Comparison of ENCODE assay signal across 8 mouse cellular contexts in genomic region chr16:17132906-17133200, GRCm38 (mm10). TPM values are rescaled to one million over a fixed set of nuclear protein-coding genes. Genes with fewer than 3 reads are reported as not detected.
DNase-seq lines count a peak whose midpoint lies in the region; ATAC-seq and TF ChIP-seq lines count a peak whose summit lies in the region.

No protein-coding gene starts in this region.

- in situ Hi-C loops in CH12.LX (cut with MboI; ENCODE audit: low pct_ligation_motif_present, low pct_unique_long_range_greater_than_20kb, low sequenced_read_pairs): loop anchor here (5.0 kb wide), 2 partner anchors 69 to 149 kb away; partner anchors contain the start of gene Ube2l3

- H3K27ac ChIP-seq in heart, embryonic 11.5 days (ENCODE audit: low read depth, low read length): peak overlapping the region; percentile 46; the same call in 1 of the 2 replicates
- no peak overlapping the region for H3K27ac ChIP-seq in CH12.LX (ENCODE audit: insufficient read depth, low read depth)
- no peak overlapping the region for H3K27ac ChIP-seq in forebrain, embryonic 14.5 days (ENCODE audit: low read depth, low read length)
- no peak overlapping the region for H3K27ac ChIP-seq in liver, embryonic 16.5 days (ENCODE audit: low read length)

- H3K36me3 ChIP-seq in heart, embryonic 11.5 days (ENCODE audit: control insufficient read depth, insufficient read depth, low read length): no peaks in the 10 kb centered on the region
- peaks cover 0 to 14% of the 10 kb centered on the region in 2 experiments for H3K36me3 ChIP-seq in CH12.LX (replicated peaks in 1 of 2; ENCODE audit: control insufficient read depth in 1 of 2, insufficient read depth in 1 of 2, low read length in 1 of 2)
- 0 out of 2 replicates have a peak, but pooled peaks cover 2% of the 10 kb centered on the region for H3K36me3 ChIP-seq in forebrain, embryonic 14.5 days (ENCODE audit: control insufficient read depth, insufficient read depth, low read length)
- no peaks in the 10 kb centered on the region for H3K36me3 ChIP-seq in liver, embryonic 16.5 days (ENCODE audit: control insufficient read depth, insufficient read depth)

- DNase-seq in heart, adult 11 months: no peak
- DNase-seq in CH12.LX (ENCODE audit: extremely low read depth): no peak
- peak; percentile 11 for DNase-seq in forebrain, embryonic 14.5 days (ENCODE audit: low spot score)
- DNase-seq in natural killer cell, adult 2 months (ENCODE audit: low spot score in 2 of 2): no peak

- H3K9ac ChIP-seq in heart, embryonic 11.5 days (ENCODE audit: low read depth, low read length): peak overlapping the region; percentile 65
- peak overlapping the region; percentile 61 for H3K9ac ChIP-seq in CH12.LX (ENCODE audit: insufficient read depth, low read depth)
- H3K9ac ChIP-seq in forebrain, embryonic 14.5 days (ENCODE audit: low read length): peak overlapping the region; percentile 44
- peak overlapping the region; percentile 66 for H3K9ac ChIP-seq in liver, embryonic 16.5 days (ENCODE audit: low read depth, low read length)

- no peaks in the 10 kb centered on the region for H3K27me3 ChIP-seq in heart, embryonic 11.5 days (ENCODE audit: control insufficient read depth, insufficient read depth, low read length)
- no peaks in the 10 kb centered on the region for H3K27me3 ChIP-seq in CH12.LX (replicated peaks)
- no peaks in the 10 kb centered on the region for H3K27me3 ChIP-seq in forebrain, embryonic 14.5 days (replicated peaks; ENCODE audit: control insufficient read depth, insufficient read depth, low read length)
- H3K27me3 ChIP-seq in liver, embryonic 16.5 days (ENCODE audit: control insufficient read depth, insufficient read depth, low read depth, low read length): no peaks in the 10 kb centered on the region

- H3K79me2 ChIP-seq in CH12.LX (replicated peaks; ENCODE audit: control insufficient read depth, extremely low read depth, insufficient read depth, poor library complexity, severe bottlenecking): no peaks in the 10 kb centered on the region; the same call in 1 of the 2 replicates

- peaks cover 16% of the 10 kb centered on the region for H3K4me1 ChIP-seq in heart, embryonic 11.5 days (ENCODE audit: control insufficient read depth, insufficient read depth, low read length)
- peaks cover 10 to 26% of the 10 kb centered on the region in 2 experiments for H3K4me1 ChIP-seq in CH12.LX (ENCODE audit: control insufficient read depth in 1 of 2, insufficient read depth in 2 of 2)
- H3K4me1 ChIP-seq in forebrain, embryonic 14.5 days (ENCODE audit: control insufficient read depth, insufficient read depth, low read length): peaks cover 11% of the 10 kb centered on the region
- peaks cover 9% of the 10 kb centered on the region for H3K4me1 ChIP-seq in liver, embryonic 16.5 days (ENCODE audit: control insufficient read depth, low read depth, low read length)

- dilution Hi-C loops in CH12.LX (cut with MboI; ENCODE audit: extremely low pct_ligation_motif_present, extremely low pct_unique_long_range_greater_than_20kb, low sequenced_read_pairs): no loop called here

- peak overlapping the region; percentile 95 for H3K4me2 ChIP-seq in heart, embryonic 11.5 days
- H3K4me2 ChIP-seq in CH12.LX (ENCODE audit: insufficient read depth, low read depth, poor library complexity, severe bottlenecking): peak overlapping the region; percentile 82
- peak overlapping the region; percentile 96 for H3K4me2 ChIP-seq in forebrain, embryonic 14.5 days (ENCODE audit: low read length)
- H3K4me2 ChIP-seq in liver, embryonic 16.5 days (ENCODE audit: low read depth, low read length): peak overlapping the region; percentile 100

- TF ChIP-seq RAD21 in CH12.LX (IDR thresholded peaks at IDR 0.05; ENCODE audit: low read depth, low read length): no peak

- no peak for TF ChIP-seq POLR2A in CH12.LX (IDR thresholded peaks at IDR 0.05; ENCODE audit: low read depth, low read length)

- no peaks in the 10 kb centered on the region for H3K9me3 ChIP-seq in heart, embryonic 11.5 days (replicated peaks; ENCODE audit: control insufficient read depth, low read length)
- no peaks in the 10 kb centered on the region for H3K9me3 ChIP-seq in CH12.LX (replicated peaks; ENCODE audit: low read length)
- no peaks in the 10 kb centered on the region for H3K9me3 ChIP-seq in forebrain, embryonic 14.5 days (replicated peaks; ENCODE audit: control insufficient read depth, low read length)
- H3K9me3 ChIP-seq in liver, embryonic 16.5 days (replicated peaks; ENCODE audit: control insufficient read depth, low read length): no peaks in the 10 kb centered on the region

- no peak for ATAC-seq in heart, embryonic 11.5 days (replicated peaks; ENCODE audit: insufficient number of reproducible peaks, low FRiP score, low TSS enrichment)
- 0 out of 2 replicates have a peak, but pooled peaks have one; percentile 16 for ATAC-seq in forebrain, embryonic 14.5 days
- ATAC-seq in liver, embryonic 16.5 days (ENCODE audit: low read depth): no peak
- ATAC-seq in cerebellum, adult (ENCODE audit: insufficient number of reproducible peaks, low FRiP score, low TSS enrichment): no peak
- ATAC-seq in inflammation-experienced regulatory T-cells, adult 6 months: no peak

- peak overlapping the region; percentile 84 for H3K4me3 ChIP-seq in heart, embryonic 11.5 days (ENCODE audit: low read depth, low read length)
- peak overlapping the region; percentile 8 to 75 (median 53) for H3K4me3 ChIP-seq in CH12.LX (replicated peaks in 1 of 3; ENCODE audit: low read depth in 2 of 3, low read length in 2 of 3, poor library complexity in 1 of 3)
- H3K4me3 ChIP-seq in forebrain, embryonic 14.5 days (ENCODE audit: low read depth, low read length): peak overlapping the region; percentile 61
- H3K4me3 ChIP-seq in liver, embryonic 16.5 days (ENCODE audit: low read depth, low read length): peak overlapping the region; percentile 93

- TF ChIP-seq EP300 in CH12.LX (IDR thresholded peaks at IDR 0.05; ENCODE audit: low read length): no peak

- TF ChIP-seq CTCF in CH12.LX (conservative IDR thresholded peaks at IDR 0.05 in 1 of 2, IDR thresholded peaks at IDR 0.05 in 1 of 2; ENCODE audit: low read depth in 2 of 2, low read length in 2 of 2): no peak

- WGBS in heart, embryonic 11.5 days (ENCODE audit: insufficient replicate concordance): 50% methylated on average over 7 of the region's 7 CpGs
- 27% methylated on average over 7 of the region's 7 CpGs for WGBS in forebrain, embryonic 14.5 days
- 40% methylated on average over 7 of the region's 7 CpGs for WGBS in liver, embryonic 16.5 days (ENCODE audit: insufficient replicate concordance)

TF ChIP-seq in CH12.LX, 34 proteins besides CTCF, POLR2A, EP300 and RAD21 (continues in another document):
- TF ChIP-seq SIN3A (IDR thresholded peaks at IDR 0.05; ENCODE audit: low read length) (no peak), NRF1 (IDR thresholded peaks at IDR 0.05; ENCODE audit: low read depth, low read length) (peak; percentile 43; the same call in 1 of the 2 replicates)

RNA-seq across cellular contexts. Expression of gene Sdf2l1, which starts 0.7 kb away (rescaled TPM):
- 61.9 and 63.6 TPM in 2 replicates for polyA plus RNA-seq in heart, embryonic 11.5 days (2014; fragmentation: Nextera tagmentation; extraction: Ambion mirVana)
- 235 and 348 TPM in 2 replicates for total RNA-seq in CH12.LX (2012; rRNA removed)
- total RNA-seq in CH12.LX (2014; rRNA removed): 159 and 168 TPM in 2 replicates
- polyA plus RNA-seq in CH12.LX (2012; ENCODE audit: insufficient read length, low read depth): 159 and 165 TPM in 2 replicates
- 33.3 and 40.9 TPM in 2 replicates for polyA plus RNA-seq in forebrain, embryonic 14.5 days (2014; fragmentation: Nextera tagmentation; extraction: Ambion mirVana)
- polyA plus RNA-seq in liver, embryonic 16.5 days (2015; fragmentation: Nextera tagmentation; extraction: Ambion mirVana): 43.3 and 45.5 TPM in 2 replicates
- polyA plus RNA-seq in inflammation-experienced regulatory T-cells, adult 6 months (2017; shearing (Covaris generic)): 10 to 100 TPM; 17.5 to 69.8 (median 18.3) TPM

RNA-seq across cellular contexts. Expression of gene 2610318N02Rik, which starts 7.9 kb away (rescaled TPM):
- 37.0 and 41.5 TPM in 2 replicates for polyA plus RNA-seq in heart, embryonic 11.5 days (2014; fragmentation: Nextera tagmentation; extraction: Ambion mirVana)
- total RNA-seq in CH12.LX (2012; rRNA removed) (21.0 and 27.5 TPM in 2 replicates), CH12.LX (2014; rRNA removed) (33.3 and 33.8 TPM in 2 replicates)
- polyA plus RNA-seq in CH12.LX (2012; ENCODE audit: insufficient read length, low read depth): 71.1 and 78.4 TPM in 2 replicates
- polyA plus RNA-seq in forebrain, embryonic 14.5 days (2014; fragmentation: Nextera tagmentation; extraction: Ambion mirVana): 21.5 and 27.6 TPM in 2 replicates
- polyA plus RNA-seq in liver, embryonic 16.5 days (2015; fragmentation: Nextera tagmentation; extraction: Ambion mirVana): 13.1 and 14.8 TPM in 2 replicates
- polyA plus RNA-seq in inflammation-experienced regulatory T-cells, adult 6 months (2017; shearing (Covaris generic)): 10 to 100 TPM in 1 of 3 experiments, 1 to 10 TPM in 2; 3.4 to 26.3 (median 5.8) TPM

RNA-seq across cellular contexts. Expression of gene Ydjc, which starts 11.6 kb away (rescaled TPM):
- 4.6 and 5.8 TPM in 2 replicates for polyA plus RNA-seq in heart, embryonic 11.5 days (2014; fragmentation: Nextera tagmentation; extraction: Ambion mirVana)
- 68.0 and 70.9 TPM in 2 replicates for total RNA-seq in CH12.LX (2012; rRNA removed)
- 48.9 and 54.3 TPM in 2 replicates for total RNA-seq in CH12.LX (2014; rRNA removed)
- 63.4 and 65.3 TPM in 2 replicates for polyA plus RNA-seq in CH12.LX (2012; ENCODE audit: insufficient read length, low read depth)
- polyA plus RNA-seq in forebrain, embryonic 14.5 days (2014; fragmentation: Nextera tagmentation; extraction: Ambion mirVana): 25.1 and 28.7 TPM in 2 replicates
- 5.3 and 5.6 TPM in 2 replicates for polyA plus RNA-seq in liver, embryonic 16.5 days (2015; fragmentation: Nextera tagmentation; extraction: Ambion mirVana)
- polyA plus RNA-seq in inflammation-experienced regulatory T-cells, adult 6 months (2017; shearing (Covaris generic)): 10 to 100 TPM in 1 of 3 experiments, 1 to 10 TPM in 2; 5.3 to 11.5 (median 7.4) TPM

RNA-seq across cellular contexts. Expression of gene Ccdc116, which starts 14.2 kb away (rescaled TPM):
- polyA plus RNA-seq in heart, embryonic 11.5 days (2014; fragmentation: Nextera tagmentation; extraction: Ambion mirVana): 0.07 TPM in 1 of 2 replicates, not detected in the other
- total RNA-seq in CH12.LX (2012; rRNA removed) (4.4 and 6.4 TPM in 2 replicates), CH12.LX (2014; rRNA removed) (7.5 and 8.9 TPM in 2 replicates)
- polyA plus RNA-seq in CH12.LX (2012; ENCODE audit: insufficient read length, low read depth): 7.7 and 9.7 TPM in 2 replicates
- polyA plus RNA-seq in forebrain, embryonic 14.5 days (2014; fragmentation: Nextera tagmentation; extraction: Ambion mirVana): 0.66 and 1.4 TPM in 2 replicates
- polyA plus RNA-seq in liver, embryonic 16.5 days (2015; fragmentation: Nextera tagmentation; extraction: Ambion mirVana): 0.14 and 0.45 TPM in 2 replicates
- 1 to 10 TPM in 1 of 3 experiments, under 1 TPM in 2; 0.57 to 1.1 (median 0.70) TPM for polyA plus RNA-seq in inflammation-experienced regulatory T-cells, adult 6 months (2017; shearing (Covaris generic))

RNA-seq across cellular contexts. Expression of gene Ppil2, which starts 21.8 kb away (rescaled TPM):
- 104 and 108 TPM in 2 replicates for polyA plus RNA-seq in heart, embryonic 11.5 days (2014; fragmentation: Nextera tagmentation; extraction: Ambion mirVana)
- total RNA-seq in CH12.LX (2012; rRNA removed) (101 and 102 TPM in 2 replicates), CH12.LX (2014; rRNA removed) (82.9 and 98.1 TPM in 2 replicates)
- 88.1 and 90.1 TPM in 2 replicates for polyA plus RNA-seq in CH12.LX (2012; ENCODE audit: insufficient read length, low read depth)
- polyA plus RNA-seq in forebrain, embryonic 14.5 days (2014; fragmentation: Nextera tagmentation; extraction: Ambion mirVana): 146 and 153 TPM in 2 replicates
- 52.5 and 55.9 TPM in 2 replicates for polyA plus RNA-seq in liver, embryonic 16.5 days (2015; fragmentation: Nextera tagmentation; extraction: Ambion mirVana)
- 100 to 1,000 TPM; 205 to 233 (median 224) TPM for polyA plus RNA-seq in inflammation-experienced regulatory T-cells, adult 6 months (2017; shearing (Covaris generic))
